8 mouse cellular contexts compared by ENCODE assay signal in genomic region chr7:45182199-45182601, GRCm38 (mm10). TPM values are rescaled to one million over a fixed set of nuclear protein-coding genes. Genes with fewer than 3 reads are reported as not detected.
DNase-seq lines count a peak whose midpoint lies in the region; ATAC-seq and TF ChIP-seq lines count a peak whose summit lies in the region.

No protein-coding gene starts in this region.

- TF ChIP-seq EP300 in liver, embryonic 14.5 days (IDR thresholded peaks at IDR 0.05; ENCODE audit: low read depth): no peak
- no peak for TF ChIP-seq EP300 in stomach, postnatal 0 days (optimal IDR thresholded peaks at IDR 0.05)

- H3K4me1 ChIP-seq in E14TG2a.4 (replicated peaks; ENCODE audit: low read depth, low read length): peaks cover 40% of the 10 kb centered on the region
- H3K4me1 ChIP-seq in forebrain, embryonic 10.5 days: peaks cover 42% of the 10 kb centered on the region
- H3K4me1 ChIP-seq in heart, embryonic 15.5 days (replicated peaks): peaks cover 21% of the 10 kb centered on the region
- H3K4me1 ChIP-seq in liver, embryonic 14.5 days (replicated peaks; ENCODE audit: control insufficient read depth in 2 of 2, insufficient read depth in 2 of 2, low read length in 1 of 2): no peaks in the 10 kb centered on the region; a peak in 1 of 4 replicates
- peaks cover 8% of the 10 kb centered on the region; the same call in 1 of the 2 replicates for H3K4me1 ChIP-seq in neural tube, embryonic 11.5 days (ENCODE audit: control insufficient read depth, insufficient read depth, low read length)
- H3K4me1 ChIP-seq in stomach, postnatal 0 days (replicated peaks; ENCODE audit: control insufficient read depth, insufficient read depth): peaks cover 3% of the 10 kb centered on the region

- no peaks in the 10 kb centered on the region for H3K36me3 ChIP-seq in E14TG2a.4 (ENCODE audit: insufficient read depth, low read length)
- no peaks in the 10 kb centered on the region for H3K36me3 ChIP-seq in forebrain, embryonic 10.5 days (replicated peaks)
- no peaks in the 10 kb centered on the region for H3K36me3 ChIP-seq in heart, embryonic 15.5 days
- H3K36me3 ChIP-seq in liver, embryonic 14.5 days (replicated peaks; ENCODE audit: control insufficient read depth, insufficient read depth, low read depth): no peaks in the 10 kb centered on the region
- no peaks in the 10 kb centered on the region for H3K36me3 ChIP-seq in neural tube, embryonic 11.5 days (ENCODE audit: control insufficient read depth, insufficient read depth, low read length)
- H3K36me3 ChIP-seq in stomach, postnatal 0 days (ENCODE audit: control insufficient read depth, insufficient read depth, low read length): no peaks in the 10 kb centered on the region

- peak overlapping the region; percentile 43; the same call in 1 of the 2 replicates for H3K9ac ChIP-seq in heart, embryonic 15.5 days
- no peak overlapping the region for H3K9ac ChIP-seq in liver, embryonic 14.5 days (replicated peaks)
- no peak overlapping the region for H3K9ac ChIP-seq in neural tube, embryonic 11.5 days (ENCODE audit: low read length)
- H3K9ac ChIP-seq in stomach, postnatal 0 days (ENCODE audit: low read length): no peak overlapping the region

- peak overlapping the region; percentile 77 for H3K4me3 ChIP-seq in E14TG2a.4 (replicated peaks; ENCODE audit: low read length)
- H3K4me3 ChIP-seq in forebrain, embryonic 10.5 days: peak overlapping the region; percentile 45
- peak overlapping the region; percentile 40 for H3K4me3 ChIP-seq in heart, embryonic 15.5 days
- peak overlapping the region; percentile 4 to 21; a peak in 3 of 4 replicates for H3K4me3 ChIP-seq in liver, embryonic 14.5 days (ENCODE audit: insufficient read depth in 1 of 2, low read depth in 2 of 2, low read length in 2 of 2)
- peak overlapping the region; percentile 4 for H3K4me3 ChIP-seq in neural tube, embryonic 11.5 days (ENCODE audit: low read depth, low read length)
- H3K4me3 ChIP-seq in stomach, postnatal 0 days (ENCODE audit: low read depth, low read length): peak overlapping the region; percentile 27; the same call in 1 of the 2 replicates

- peak overlapping the region; percentile 69 for H3K4me2 ChIP-seq in heart, embryonic 15.5 days
- H3K4me2 ChIP-seq in liver, embryonic 14.5 days (ENCODE audit: low read depth): peak overlapping the region; percentile 51
- peak overlapping the region; percentile 43 for H3K4me2 ChIP-seq in neural tube, embryonic 11.5 days (ENCODE audit: low read depth)
- H3K4me2 ChIP-seq in stomach, postnatal 0 days (replicated peaks; ENCODE audit: low read depth): peak overlapping the region; percentile 45

- DNase-seq in c-Kit-positive CD71-positive TER-119-negative erythroid progenitor cells, embryonic 14.5 days (ENCODE audit: low read depth): peak; percentile 94
- DNase-seq in forebrain, embryonic 10.5 days (ENCODE audit: extremely low spot score, low spot score): peak; percentile 84
- peak; percentile 93 for DNase-seq in kidney, postnatal 14 days
- DNase-seq in liver, embryonic 14.5 days (ENCODE audit: low read depth in 3 of 3, low spot score in 3 of 3): peak; percentile 83 to 89 (median 86)
- peak; percentile 87 for DNase-seq in neural tube, embryonic 11.5 days (ENCODE audit: low spot score)
- DNase-seq in stomach, postnatal 0 days (ENCODE audit: low spot score): peak; percentile 94

- H3K27me3 ChIP-seq in E14TG2a.4 (ENCODE audit: insufficient read depth, low read length): peaks cover 97% of the 10 kb centered on the region
- H3K27me3 ChIP-seq in forebrain, embryonic 10.5 days (ENCODE audit: poor library complexity, severe bottlenecking): peaks cover 100% of the 10 kb centered on the region
- H3K27me3 ChIP-seq in heart, embryonic 15.5 days: peaks cover 100% of the 10 kb centered on the region
- peaks cover 75% of the 10 kb centered on the region for H3K27me3 ChIP-seq in liver, embryonic 14.5 days (ENCODE audit: control insufficient read depth, insufficient read depth, low read length)
- H3K27me3 ChIP-seq in neural tube, embryonic 11.5 days (ENCODE audit: control insufficient read depth, insufficient read depth, low read length): peaks cover 83% of the 10 kb centered on the region
- H3K27me3 ChIP-seq in stomach, postnatal 0 days (ENCODE audit: control insufficient read depth, insufficient read depth, low read length): peaks cover 29% of the 10 kb centered on the region; the same call in 1 of the 2 replicates

- H3K27ac ChIP-seq in forebrain, embryonic 10.5 days: no peak overlapping the region
- H3K27ac ChIP-seq in heart, embryonic 15.5 days: no peak overlapping the region
- no peak overlapping the region for H3K27ac ChIP-seq in liver, embryonic 14.5 days
- no peak overlapping the region for H3K27ac ChIP-seq in neural tube, embryonic 11.5 days (ENCODE audit: low read depth, low read length)
- H3K27ac ChIP-seq in stomach, postnatal 0 days (replicated peaks): no peak overlapping the region

- peak; percentile 83 for ATAC-seq in heart, embryonic 15.5 days (replicated peaks; ENCODE audit: insufficient number of reproducible peaks, insufficient read depth, low FRiP score, low read depth)
- peak; percentile 88 for ATAC-seq in liver, embryonic 14.5 days (ENCODE audit: insufficient read depth)
- ATAC-seq in neural tube, embryonic 11.5 days (ENCODE audit: insufficient read depth, low FRiP score, low TSS enrichment): peak; percentile 85
- ATAC-seq in stomach, postnatal 0 days (ENCODE audit: low FRiP score, low TSS enrichment): peak; percentile 90

- no peak for TF ChIP-seq CTCF in E14TG2a.4 (conservative IDR thresholded peaks at IDR 0.05; ENCODE audit: low read length)
- TF ChIP-seq CTCF in liver, embryonic 14.5 days (IDR thresholded peaks at IDR 0.05; ENCODE audit: low read depth): no peak
- TF ChIP-seq CTCF in stomach, postnatal 0 days (IDR thresholded peaks at IDR 0.05; ENCODE audit: low read depth): no peak

- 0% methylated on average over 34 of the region's 34 CpGs for WGBS in forebrain, embryonic 10.5 days
- WGBS in heart, embryonic 15.5 days: 1% methylated on average over 34 of the region's 34 CpGs
- WGBS in liver, embryonic 14.5 days (ENCODE audit: insufficient replicate concordance): under 1% methylated on average over 34 of the region's 34 CpGs
- under 1% methylated on average over 34 of the region's 34 CpGs for WGBS in neural tube, embryonic 11.5 days
- under 1% methylated on average over 34 of the region's 34 CpGs for WGBS in stomach, postnatal 0 days

- H3K9me3 ChIP-seq in E14TG2a.4 (ENCODE audit: low read length): no peaks in the 10 kb centered on the region
- no peaks in the 10 kb centered on the region for H3K9me3 ChIP-seq in forebrain, embryonic 10.5 days
- no peaks in the 10 kb centered on the region for H3K9me3 ChIP-seq in heart, embryonic 15.5 days (replicated peaks)
- H3K9me3 ChIP-seq in liver, embryonic 14.5 days (ENCODE audit: control insufficient read depth, low read length): no peaks in the 10 kb centered on the region
- no peaks in the 10 kb centered on the region for H3K9me3 ChIP-seq in neural tube, embryonic 11.5 days (ENCODE audit: control insufficient read depth, low read length)
- H3K9me3 ChIP-seq in stomach, postnatal 0 days (ENCODE audit: control insufficient read depth, low read length): no peaks in the 10 kb centered on the region

RNA-seq across cellular contexts. Expression of gene Pth2, which starts 1.4 kb away (rescaled TPM):
- polyA plus RNA-seq in forebrain, embryonic 10.5 days (2016; fragmentation: Nextera tagmentation; extraction: Ambion mirVana): 0.33 TPM in 1 of 2 replicates, not detected in the other
- not detected in 2 replicates for polyA plus RNA-seq in heart, embryonic 15.5 days (2015; fragmentation: Nextera tagmentation; extraction: Ambion mirVana)
- not detected in 2 replicates for polyA plus RNA-seq in liver, embryonic 14.5 days (2012; rRNA removed)
- not detected in 2 replicates for polyA plus RNA-seq in liver, embryonic 14.5 days (2014; fragmentation: Nextera tagmentation; extraction: Ambion mirVana)
- polyA plus RNA-seq in neural tube, embryonic 11.5 days (2014; fragmentation: Nextera tagmentation; extraction: Ambion mirVana): not detected in 2 replicates
- not detected in 2 replicates for polyA plus RNA-seq in stomach, postnatal 0 days (2015; fragmentation: Nextera tagmentation; extraction: Ambion mirVana)

RNA-seq across cellular contexts. Expression of gene Gfy, which starts 2.8 kb away (rescaled TPM):
- polyA plus RNA-seq in forebrain, embryonic 10.5 days (2016; fragmentation: Nextera tagmentation; extraction: Ambion mirVana): 0.15 TPM in 1 of 2 replicates, not detected in the other
- 0.10 TPM in 1 of 2 replicates, not detected in the other for polyA plus RNA-seq in heart, embryonic 15.5 days (2015; fragmentation: Nextera tagmentation; extraction: Ambion mirVana)
- polyA plus RNA-seq in liver, embryonic 14.5 days (2012; rRNA removed): 0.02 TPM in 1 of 2 replicates, not detected in the other
- not detected in 2 replicates for polyA plus RNA-seq in liver, embryonic 14.5 days (2014; fragmentation: Nextera tagmentation; extraction: Ambion mirVana)
- not detected in 2 replicates for polyA plus RNA-seq in neural tube, embryonic 11.5 days (2014; fragmentation: Nextera tagmentation; extraction: Ambion mirVana)
- not detected in 2 replicates for polyA plus RNA-seq in stomach, postnatal 0 days (2015; fragmentation: Nextera tagmentation; extraction: Ambion mirVana)

RNA-seq across cellular contexts. Expression of gene Slc17a7, which starts 18.5 kb away (rescaled TPM):
- 0.95 and 1.2 TPM in 2 replicates for polyA plus RNA-seq in forebrain, embryonic 10.5 days (2016; fragmentation: Nextera tagmentation; extraction: Ambion mirVana)
- 2.7 and 3.5 TPM in 2 replicates for polyA plus RNA-seq in heart, embryonic 15.5 days (2015; fragmentation: Nextera tagmentation; extraction: Ambion mirVana)
- 0.01 TPM in 2 replicates for polyA plus RNA-seq in liver, embryonic 14.5 days (2012; rRNA removed)
- not detected in 2 replicates for polyA plus RNA-seq in liver, embryonic 14.5 days (2014; fragmentation: Nextera tagmentation; extraction: Ambion mirVana)
- polyA plus RNA-seq in neural tube, embryonic 11.5 days (2014; fragmentation: Nextera tagmentation; extraction: Ambion mirVana): 2.3 and 3.6 TPM in 2 replicates
- 0.07 TPM in 1 of 2 replicates, not detected in the other for polyA plus RNA-seq in stomach, postnatal 0 days (2015; fragmentation: Nextera tagmentation; extraction: Ambion mirVana)

RNA-seq across cellular contexts. Expression of gene Ccdc155, which starts 22.5 kb away (rescaled TPM):
- 0.57 and 0.66 TPM in 2 replicates for polyA plus RNA-seq in forebrain, embryonic 10.5 days (2016; fragmentation: Nextera tagmentation; extraction: Ambion mirVana)
- polyA plus RNA-seq in heart, embryonic 15.5 days (2015; fragmentation: Nextera tagmentation; extraction: Ambion mirVana): 0.53 and 0.80 TPM in 2 replicates
- 0.02 and 0.08 TPM in 2 replicates for polyA plus RNA-seq in liver, embryonic 14.5 days (2012; rRNA removed)
- not detected in 2 replicates for polyA plus RNA-seq in liver, embryonic 14.5 days (2014; fragmentation: Nextera tagmentation; extraction: Ambion mirVana)
- polyA plus RNA-seq in neural tube, embryonic 11.5 days (2014; fragmentation: Nextera tagmentation; extraction: Ambion mirVana): 0.27 and 0.47 TPM in 2 replicates
- 0.07 and 0.13 TPM in 2 replicates for polyA plus RNA-seq in stomach, postnatal 0 days (2015; fragmentation: Nextera tagmentation; extraction: Ambion mirVana)

RNA-seq across cellular contexts. Expression of gene Aldh16a1, which starts 27.8 kb away (rescaled TPM):
- polyA plus RNA-seq in forebrain, embryonic 10.5 days (2016; fragmentation: Nextera tagmentation; extraction: Ambion mirVana): 53.0 and 55.1 TPM in 2 replicates
- 26.4 and 40.4 TPM in 2 replicates for polyA plus RNA-seq in heart, embryonic 15.5 days (2015; fragmentation: Nextera tagmentation; extraction: Ambion mirVana)
- polyA plus RNA-seq in liver, embryonic 14.5 days (2012; rRNA removed): 17.9 and 19.8 TPM in 2 replicates
- 20.9 and 23.1 TPM in 2 replicates for polyA plus RNA-seq in liver, embryonic 14.5 days (2014; fragmentation: Nextera tagmentation; extraction: Ambion mirVana)
- polyA plus RNA-seq in neural tube, embryonic 11.5 days (2014; fragmentation: Nextera tagmentation; extraction: Ambion mirVana): 34.2 and 37.6 TPM in 2 replicates
- polyA plus RNA-seq in stomach, postnatal 0 days (2015; fragmentation: Nextera tagmentation; extraction: Ambion mirVana): 24.6 and 25.6 TPM in 2 replicates

Comparison
In these comparisons a context has a peak if more than half of its experiments do, and no peak if none do; other contexts are left out.
1. H3K4me3 ChIP-seq: peak in every context shown above with its lines; median percentile 77 in E14TG2a.4; 45 in forebrain, embryonic 10.5 days; 40 in heart, embryonic 15.5 days; 27 in stomach, postnatal 0 days; 12 in liver, embryonic 14.5 days; 4 in neural tube, embryonic 11.5 days.